Mouse (Mus musculus) kidney, adult 2 months (tissue): ENCODE measurements around the gene Dupd1. TPM values are rescaled to one million over a fixed set of nuclear protein-coding genes. Genes with fewer than 3 reads are reported as not detected.

Experiments
- DNase-seq: peaks from one replicate; pipeline ENCODE4 v3.0.0; 2021
- H3K27ac ChIP-seq: fragments of 200-500 bp; 2 replicates; pipeline ENCODE4 v1.5.1; 2012; ENCODE audit warnings: low read depth, low read length, control low read depth, inconsistent platforms; ENCODE audit not compliant: insufficient read depth
- H3K27me3 ChIP-seq: fragments of 200-500 bp; replicated peaks from 2 replicates; pipeline ENCODE4 v1.6.1; 2012; ENCODE audit warnings: mild to moderate bottlenecking, moderate library complexity, low read length, inconsistent platforms; ENCODE audit not compliant: control insufficient read depth, insufficient read depth
- H3K36me3 ChIP-seq: fragments of 200-500 bp; 2 replicates; pipeline ENCODE4 v1.6.1; 2012; ENCODE audit warnings: mild to moderate bottlenecking, moderate library complexity, low read length, inconsistent platforms; ENCODE audit not compliant: control insufficient read depth, insufficient read depth
- H3K4me1 ChIP-seq: fragments of 200-500 bp; 2 replicates; pipeline ENCODE4 v1.6.1; 2011; ENCODE audit warnings: low read length; ENCODE audit not compliant: control insufficient read depth, insufficient read depth
- H3K4me3 ChIP-seq: fragments of 200-500 bp; 2 replicates; pipeline ENCODE4 v1.5.1; 2011; ENCODE audit warnings: mild to moderate bottlenecking, low read depth, low read length, control low read depth; ENCODE audit not compliant: insufficient read depth
- CTCF ChIP-seq: fragments of 200-500 bp; conservative IDR thresholded peaks from 2 replicates; pipeline ENCODE4 v1.5.1; 2011; ENCODE audit warnings: low read depth, mild to moderate bottlenecking, control low read depth, low read length, moderate library complexity, mixed read lengths; ENCODE audit not compliant: insufficient read depth, insufficient read length
- POLR2A ChIP-seq: fragments of 200-500 bp; IDR thresholded peaks from one replicate; pipeline ENCODE4 v1.6.1; 2011; ENCODE audit warnings: low read depth, low read length, control low read depth
- WGBS: fragments of 180-500 bp; shearing (Covaris S2); methylation state at CpG from one replicate; pipeline ENCODE4 v1.1.7; 2018; 5-methylcytosine and 5-hydroxymethylcytosine counted together
- polyA plus RNA-seq: library from polyadenylated mRNA; depleted of rRNA; stranded (reverse); fragments of >200 nt; gene quantifications from 2 replicates; pipeline ENCODE4 v1.2.3, GENCODE M21; 2012

The Dupd1 gene
- polyA plus RNA-seq, 1 experiment, result 0.52 TPM

DNA sequence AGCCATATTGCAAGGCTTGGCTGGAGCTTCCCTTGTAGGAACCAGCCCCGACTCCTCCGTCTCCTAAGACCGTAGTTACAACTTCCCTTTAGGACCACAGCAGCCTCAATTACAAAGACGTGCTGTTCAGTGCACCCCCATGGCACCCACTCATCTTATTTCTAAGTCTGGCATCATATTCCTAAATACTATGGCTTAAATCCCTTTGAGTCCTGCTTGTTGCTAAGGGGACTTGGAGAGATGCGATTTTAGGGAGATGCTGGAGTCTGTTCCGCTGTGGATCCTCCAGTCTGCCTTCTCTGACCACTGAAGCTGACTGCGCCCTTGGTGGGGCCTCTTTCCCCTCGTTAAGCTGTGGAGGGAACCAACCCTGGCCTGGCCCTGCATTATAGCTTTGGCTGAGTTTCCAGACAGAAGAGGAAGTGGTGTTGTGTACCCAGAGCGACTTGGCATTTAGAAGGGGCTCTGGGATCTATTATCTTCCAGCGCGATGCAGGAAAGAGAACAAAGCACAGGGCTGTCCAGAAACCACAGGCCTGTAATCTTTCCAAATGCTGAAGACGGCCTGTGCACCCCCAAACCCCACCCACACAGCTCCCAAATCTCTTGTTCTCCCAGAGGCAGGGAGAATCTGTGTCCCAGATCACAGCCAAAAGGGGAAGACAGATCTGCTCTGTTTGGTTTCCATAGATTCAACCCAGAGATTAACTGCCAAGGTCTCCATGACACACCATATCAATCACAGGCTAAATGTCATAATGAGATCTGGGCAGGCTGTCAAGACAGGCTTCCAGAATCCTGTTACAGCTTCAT lies 7.4 kb downstream of the Dupd1 start:
- Histone ChIP-seq H3K27me3 (no peaks in the 10 kb centered on the region), H3K4me1 (no peaks in the 10 kb centered on the region), H3K27ac (no peak overlapping the region), H3K36me3 (no peaks in the 10 kb centered on the region), H3K4me3 (no peak overlapping the region)
- DNase-seq, result no peak
- 76% methylated on average over 12 of the region's 12 CpGs for WGBS
- no peak for TF ChIP-seq CTCF
- TF ChIP-seq POLR2A, result no peak

DNA sequence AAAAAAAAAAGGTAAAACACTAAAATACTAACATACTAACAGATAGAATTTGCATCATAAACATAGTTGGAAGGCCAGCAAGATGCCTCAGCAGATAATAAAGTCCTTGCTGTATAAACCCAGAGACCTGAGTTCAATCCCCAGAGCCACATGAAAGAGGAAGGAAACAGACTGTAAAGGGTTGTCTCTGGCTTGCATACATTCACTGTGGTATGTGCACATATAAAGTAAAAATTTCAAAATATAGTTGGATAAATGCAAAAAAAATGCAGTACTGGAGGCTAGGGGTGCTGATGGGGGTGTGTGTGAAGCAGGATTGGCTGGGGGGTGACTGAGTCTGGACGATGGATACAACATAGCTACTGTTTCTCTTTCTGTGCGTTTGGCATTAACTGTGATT lies 8.9 kb downstream of the Dupd1 start:
- H3K27ac ChIP-seq, result no peak overlapping the region
- no peaks in the 10 kb centered on the region for H3K36me3 ChIP-seq
- H3K4me3 ChIP-seq, result no peak overlapping the region
- H3K27me3 ChIP-seq, result no peaks in the 10 kb centered on the region
- H3K4me1 ChIP-seq, result no peaks in the 10 kb centered on the region
- TF ChIP-seq CTCF (no peak), POLR2A (no peak)
- no peak for DNase-seq
- 90% methylated on average over 2 of the region's 2 CpGs for WGBS

DNA sequence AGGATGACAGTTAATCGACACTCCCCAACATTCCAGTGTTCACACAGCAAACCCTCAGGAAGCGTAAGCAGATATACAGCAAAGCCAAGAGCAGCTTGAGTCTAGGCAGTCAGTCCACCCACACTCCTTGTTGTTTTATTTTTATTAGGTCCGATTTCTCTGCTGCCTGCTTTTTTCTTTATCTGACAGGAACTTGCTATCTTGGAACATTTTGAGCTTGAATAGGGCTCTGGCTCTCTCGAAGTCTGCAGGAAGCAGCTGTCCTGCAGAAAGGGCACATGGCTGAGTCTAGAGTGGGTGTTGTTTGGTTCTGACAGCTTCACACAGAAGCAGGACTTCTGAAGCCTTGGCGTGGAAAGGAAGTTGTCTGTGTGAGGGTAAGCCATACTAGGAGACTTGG lies 11.1 kb downstream of the Dupd1 start:
- WGBS, result 38% methylated on average over 5 of the region's 5 CpGs
- TF ChIP-seq POLR2A, result no peak
- TF ChIP-seq CTCF, result no peak
- Histone ChIP-seq H3K4me3 (no peak overlapping the region), H3K27ac (no peak overlapping the region), H3K36me3 (no peaks in the 10 kb centered on the region), H3K4me1 (no peaks in the 10 kb centered on the region), H3K27me3 (no peaks in the 10 kb centered on the region)
- peak; percentile 21 for DNase-seq

DNA sequence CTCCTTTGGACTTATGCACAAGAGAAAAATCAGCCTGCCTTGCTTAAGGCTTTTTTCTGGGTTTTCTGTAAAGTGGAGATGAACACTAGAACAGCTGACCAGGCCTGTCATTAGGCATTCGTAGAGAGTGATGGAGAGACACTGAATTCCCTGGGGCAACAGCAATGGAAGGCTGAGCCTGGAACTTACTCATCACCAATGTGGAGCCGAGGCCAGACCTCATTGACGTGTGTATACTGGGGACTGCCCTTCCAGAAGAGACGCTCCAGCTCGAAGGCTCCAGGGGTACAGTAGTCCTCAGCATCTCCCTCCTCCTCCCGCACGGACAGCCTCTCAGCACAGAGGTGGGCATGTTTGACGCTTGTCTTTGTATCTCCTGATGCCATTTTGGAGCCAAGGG lies 11.7 kb downstream of the Dupd1 start:
- TF ChIP-seq CTCF (no peak), POLR2A (no peak)
- Histone ChIP-seq H3K4me3 (no peak overlapping the region), H3K36me3 (no peaks in the 10 kb centered on the region), H3K27ac (no peak overlapping the region), H3K4me1 (no peaks in the 10 kb centered on the region), H3K27me3 (no peaks in the 10 kb centered on the region)
- 88% methylated on average over 8 of the region's 8 CpGs for WGBS
- no peak for DNase-seq

DNA sequence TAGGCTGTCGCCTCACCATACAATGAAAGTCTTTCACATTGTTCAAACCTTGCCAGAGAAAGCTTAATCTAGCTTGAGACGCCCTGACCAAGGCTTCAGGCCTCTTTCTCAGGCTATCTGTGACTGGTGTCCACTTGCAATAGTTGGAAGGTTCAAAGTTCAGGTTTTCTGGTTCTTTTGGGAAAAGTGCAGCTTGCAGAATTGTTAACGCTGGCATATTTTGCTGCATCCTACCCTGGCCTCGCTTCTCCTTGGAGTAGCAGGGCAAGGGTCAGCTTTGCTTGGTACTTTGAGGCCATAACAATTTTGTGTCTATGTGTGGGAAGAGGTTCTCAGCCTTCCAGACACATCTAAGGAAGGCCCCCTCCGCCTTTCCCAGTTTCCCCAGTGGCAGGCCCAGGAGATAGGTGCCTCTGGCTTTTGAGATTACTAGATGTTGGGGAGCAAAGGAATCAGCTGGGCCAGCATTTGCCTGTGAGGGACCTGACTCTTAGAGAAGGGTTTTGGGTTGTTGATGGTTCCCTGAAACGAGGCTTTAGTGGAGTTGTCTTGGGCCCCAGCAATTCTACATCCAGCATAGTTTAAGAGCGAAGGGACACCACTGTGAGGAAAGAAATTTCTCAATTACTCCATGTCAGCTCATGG lies 18.1 kb downstream of the Dupd1 start:
- no peak overlapping the region for H3K4me3 ChIP-seq
- H3K36me3 ChIP-seq, result no peaks in the 10 kb centered on the region
- peak; percentile 87 for DNase-seq
- H3K27me3 ChIP-seq, result no peaks in the 10 kb centered on the region
- TF ChIP-seq POLR2A, result no peak
- no peak for TF ChIP-seq CTCF
- peaks cover 5% of the 10 kb centered on the region for H3K4me1 ChIP-seq
- peak overlapping the region; percentile 48 for H3K27ac ChIP-seq
- WGBS, result 77% methylated on average over 7 of the region's 7 CpGs

DNA sequence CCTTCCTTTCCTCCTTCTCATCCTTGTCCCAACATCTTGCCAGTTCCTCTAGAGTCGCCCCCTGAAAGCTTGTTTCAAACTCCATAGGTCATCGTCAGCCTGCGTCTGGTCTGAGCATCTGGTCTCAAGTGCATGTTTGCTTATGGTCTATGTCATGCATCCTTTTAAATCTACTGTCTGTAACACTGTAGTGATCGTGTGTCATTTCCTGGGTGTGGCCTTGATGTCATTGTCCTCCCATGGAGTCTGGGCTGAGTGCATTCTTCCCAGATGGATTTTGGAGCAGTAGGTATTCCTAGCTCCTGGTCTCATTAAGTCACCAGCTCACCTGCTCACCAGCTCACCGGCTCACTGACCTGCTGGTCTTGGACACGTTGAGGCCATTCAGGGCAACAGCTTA lies 19.4 kb downstream of the Dupd1 start:
- Histone ChIP-seq H3K27ac (no peak overlapping the region), H3K4me3 (no peak overlapping the region), H3K4me1 (peaks cover 5% of the 10 kb centered on the region), H3K36me3 (no peaks in the 10 kb centered on the region), H3K27me3 (no peaks in the 10 kb centered on the region)
- DNase-seq, result no peak
- no peak for TF ChIP-seq POLR2A
- no peak for TF ChIP-seq CTCF
- WGBS, result 72% methylated on average over 6 of the region's 6 CpGs

DNA sequence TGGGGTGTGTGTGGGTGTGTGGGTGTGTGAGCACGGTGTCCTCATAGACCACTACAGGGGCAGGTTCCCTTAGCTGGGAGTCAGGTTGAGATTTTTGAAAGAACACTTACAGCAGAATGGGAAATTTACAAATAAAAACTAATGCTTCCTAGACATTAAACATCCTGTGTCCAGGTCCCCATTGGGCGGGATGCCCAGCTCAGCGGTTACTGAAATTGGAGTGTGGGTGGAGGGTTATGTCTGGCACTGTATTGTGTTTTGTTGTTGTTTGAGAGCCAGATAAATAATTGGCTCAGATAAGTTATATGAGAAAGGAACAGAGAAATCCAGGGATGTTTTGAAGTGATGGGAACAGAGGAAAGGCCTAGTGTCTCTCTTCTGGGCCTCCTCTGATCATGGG lies 23.3 kb downstream of the Dupd1 start:
- no peaks in the 10 kb centered on the region; the same call in 1 of the 2 replicates for H3K4me1 ChIP-seq
- H3K27me3 ChIP-seq, result no peaks in the 10 kb centered on the region
- H3K4me3 ChIP-seq, result no peak overlapping the region
- WGBS, result 76% methylated on average over 3 of the region's 3 CpGs
- no peaks in the 10 kb centered on the region for H3K36me3 ChIP-seq
- TF ChIP-seq POLR2A (no peak), CTCF (no peak)
- DNase-seq, result no peak
- no peak overlapping the region for H3K27ac ChIP-seq
